Mouse (Mus musculus): ENCODE measurements at regions not wholly inside any gene's neighbourhood (a gene's known extent, or its start where the extent isn't known, plus 50 kb on each side); places are given as distances from the start of the nearest gene placed in this dataset.

DNA sequence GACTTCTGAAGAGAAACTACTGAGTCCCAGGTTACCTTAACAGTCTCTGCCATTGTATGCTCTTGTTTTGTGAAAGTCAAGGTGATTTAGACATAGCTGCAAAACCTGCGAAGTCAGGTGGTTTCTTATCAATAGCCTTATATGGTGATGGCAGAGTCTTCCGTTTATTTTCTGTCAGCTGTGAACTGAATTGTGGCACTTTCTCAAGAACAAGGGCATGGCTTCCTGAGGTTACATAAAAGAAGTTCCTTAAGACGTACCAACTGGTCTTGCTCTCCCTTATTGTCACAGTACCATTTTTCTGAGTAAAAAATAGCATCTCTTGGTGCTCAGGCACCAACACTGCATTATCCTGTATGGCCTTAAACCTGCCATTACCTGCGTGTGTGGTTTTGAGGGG lies 959.6 kb downstream of the Gsdmc2 start:
- TF ChIP-seq CHD2 (IDR thresholded peaks at IDR 0.05; ENCODE audit: low read depth, low read length) = no peak
- no peak for TF ChIP-seq ZNF384 (IDR thresholded peaks at IDR 0.05; ENCODE audit: low read depth, low read length)
- TF ChIP-seq ZC3H11A (IDR thresholded peaks at IDR 0.05; ENCODE audit: borderline replicate concordance, low read depth, low read length) = no peak
- no peak for TF ChIP-seq HCFC1 (IDR thresholded peaks at IDR 0.05; ENCODE audit: borderline replicate concordance, insufficient read depth, low read length)
- TF ChIP-seq MAFK (IDR thresholded peaks at IDR 0.05; ENCODE audit: insufficient read depth, low read depth, low read length) = no peak

Data from ES-E14 (cell line).